In genomic region chr13:65052660-65053059, GRCm38 (mm10) we compare ENCODE assay signal across 25 mouse cellular contexts. TPM values are rescaled to one million over a fixed set of nuclear protein-coding genes. Genes with fewer than 3 reads are reported as not detected.
DNase-seq lines count a peak whose midpoint lies in the region; ATAC-seq and TF ChIP-seq lines count a peak whose summit lies in the region.
"Had no signal": no experiment of that assay in that cellular context is flagged by ENCODE, and none has a peak within 500 bp of the region (broad histone marks: within the 10 kb centered on the region; RNA-seq: fewer than 3 reads in every experiment).

Gene Prss47 (minus strand): TSS chr13:65052760.

- DNase-seq in testis, postnatal 14 days (ENCODE audit: low spot score) = no peak
- no peak for DNase-seq in hindbrain, postnatal 0 days (ENCODE audit: low spot score)
- DNase-seq: adrenal gland, adult 2 months; adrenal gland, adult 8-10 months; adrenal gland, postnatal 10 days; adrenal gland, postnatal 14 days; adrenal gland, postnatal 25 days; B cell, adult 2 months; cerebellum, adult 11 months; cerebellum, adult 11-12 months; cerebellum, adult 18-20 months had no signal

- H3K27ac ChIP-seq in testis, adult 2 months (ENCODE audit: control insufficient read depth, insufficient read depth, low read depth, low read length) = no peak within 1 kb of the TSS
- no peak within 1 kb of the TSS for H3K27ac ChIP-seq in hindbrain, postnatal 0 days

- no peak within 1 kb of the TSS for H3K4me2 ChIP-seq in hindbrain, postnatal 0 days (ENCODE audit: low read depth, low read length)

- H3K27me3 ChIP-seq in testis, adult 2 months (ENCODE audit: control insufficient read depth, insufficient read depth, low read length) = no peaks in the 10 kb centered on the region
- H3K27me3 ChIP-seq in hindbrain, postnatal 0 days (ENCODE audit: insufficient read depth, low read length) = no peaks in the 10 kb centered on the region
- H3K27me3 ChIP-seq: CH12.LX, Patski had no signal

- H3K4me1 ChIP-seq in testis, adult 2 months (ENCODE audit: control insufficient read depth, insufficient read depth, low read length) = no peaks in the 10 kb centered on the region
- H3K4me1 ChIP-seq in hindbrain, postnatal 0 days (ENCODE audit: insufficient read depth, low read length) = no peaks in the 10 kb centered on the region

- no peak within 1 kb of the TSS for H3K9ac ChIP-seq in hindbrain, postnatal 0 days (replicated peaks; ENCODE audit: low read length)

- no peaks in the 10 kb centered on the region for H3K36me3 ChIP-seq in testis, adult 2 months (ENCODE audit: control insufficient read depth, insufficient read depth, low read length)
- no peaks in the 10 kb centered on the region for H3K36me3 ChIP-seq in hindbrain, postnatal 0 days (ENCODE audit: insufficient read depth, low read length)
- H3K36me3 ChIP-seq: G1E had no signal

- 89% methylated on average over 9 of the region's 9 CpGs for WGBS in hindbrain, postnatal 0 days

- TF ChIP-seq POLR2A in testis, adult 2 months (IDR thresholded peaks at IDR 0.05; ENCODE audit: control insufficient read depth, low read depth, low read length) = no peak

- peak within 1 kb of the TSS; percentile 30 for H3K4me3 ChIP-seq in testis, adult 2 months (ENCODE audit: control insufficient read depth, low read depth, low read length)
- no peak within 1 kb of the TSS for H3K4me3 ChIP-seq in hindbrain, postnatal 0 days (ENCODE audit: low read length)

- TF ChIP-seq CTCF in testis, adult 2 months (IDR thresholded peaks at IDR 0.05; ENCODE audit: control insufficient read depth, insufficient read depth, insufficient replicate concordance, low read depth, low read length) = no peak
- no peak for TF ChIP-seq CTCF in hindbrain, postnatal 0 days (IDR thresholded peaks at IDR 0.05; ENCODE audit: low read depth)

- H3K9me3 ChIP-seq in hindbrain, postnatal 0 days (ENCODE audit: low read length) = peaks cover 2% of the 10 kb centered on the region; the same call in 1 of the 2 replicates
- H3K9me3 ChIP-seq: G1E had no signal

- 0 out of 2 replicates have a peak, but pooled peaks have one; percentile 13 for ATAC-seq in monocyte, adult 5-6 weeks (replicated peaks; ENCODE audit: insufficient number of reproducible peaks, low FRiP score, low TSS enrichment, poor library complexity, severe bottlenecking)
- ATAC-seq in hindbrain, postnatal 0 days = no peak
- ATAC-seq: activated CD4-positive, CD25-positive, alpha-beta regulatory T cell, adult 4 months; CD4-positive, CD25-positive, alpha-beta regulatory T cell, adult 4 months; Patski had no signal

RNA-seq across cellular contexts. Expression of gene Prss47, which starts in this region (rescaled TPM):
- 35.5 and 39.7 TPM in 2 replicates for polyA plus RNA-seq in testis, adult 2 months (2012; rRNA removed)
- total RNA-seq in monocyte, adult 5-6 weeks (2017) = not detected in 3 replicates
- total RNA-seq in hindbrain, postnatal 0 days (2014; rRNA removed) = not detected in 2 replicates
- polyA plus RNA-seq in hindbrain, postnatal 0 days (2015; fragmentation: Nextera tagmentation; extraction: Ambion mirVana) = not detected in 2 replicates
- total RNA-seq: adrenal gland, adult 18-20 months; adrenal gland, adult 2 months; adrenal gland, adult 8-10 months; adrenal gland, postnatal 10 days; adrenal gland, postnatal 14 days; adrenal gland, postnatal 25 days; adrenal gland, postnatal 36 days; adrenal gland, postnatal 4 days; CH12.LX; ES-E14; G1E; MEL had no signal
- polyA plus RNA-seq: activated CD4-positive, CD25-positive, alpha-beta regulatory T cell, adult 4 months; adrenal gland, adult 2 months; brain, embryonic 14.5 days; C2C12; CD4-positive, CD25-positive, alpha-beta regulatory T cell, adult 4 months; G1E; Patski had no signal

Comparison
In these comparisons a context has a peak if more than half of its experiments do, and no peak if none do; other contexts are left out.
1. RNA of gene Prss47 (polyA plus RNA-seq): 35.5 to 39.7 TPM in testis, adult 2 months; not detected in hindbrain, postnatal 0 days; every median in the first group is over 10 times any median in the second.
2. Peak in ATAC-seq in monocyte, adult 5-6 weeks; RNA of the gene not detected or under 1 TPM.